Mouse (Mus musculus) heart, adult 18-20 months (tissue): ENCODE data around the gene Olfr420. TPM values are rescaled to one million over a fixed set of nuclear protein-coding genes. Genes with fewer than 3 reads are reported as not detected.

Experiments
- DNase-seq, 2 experiments: peaks; one replicate each; pipeline ENCODE4 v3.0.0; 2021 to 2022; ENCODE audit warnings: mixed read lengths in 1 of 2
- long read RNA-seq, 2 experiments: library from polyadenylated mRNA; stranded (forward); transcript quantifications; one replicate each; pipeline ENCODE4 v2.0.0; 2021
- total RNA-seq, 2 experiments: library from RNA; stranded (reverse); gene quantifications; 2 replicates each; pipeline ENCODE4 v1.2.3; 2021

Gene Olfr420
- not detected for total RNA-seq
- long read RNA-seq, experiment 1 = 0 reads
- long read RNA-seq, experiment 2 = 0 reads

DNA sequence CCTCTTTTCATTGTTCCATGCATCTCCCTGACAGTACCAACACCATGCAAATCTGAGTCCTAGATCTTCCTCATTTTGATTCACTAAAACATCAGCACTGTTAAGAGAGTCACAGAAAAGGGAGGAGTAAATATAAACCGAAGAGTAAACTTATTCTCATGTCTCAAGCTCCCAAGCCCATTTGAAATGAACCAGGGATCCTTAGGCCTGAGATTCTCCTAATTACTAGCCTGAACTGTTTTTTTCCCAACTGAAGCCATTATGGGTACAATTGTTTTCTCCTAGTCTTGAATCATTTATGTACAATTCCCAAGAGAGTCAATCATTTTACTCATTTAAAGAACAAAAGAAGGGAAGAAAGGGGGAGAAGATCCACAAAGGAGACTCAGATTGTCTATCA lies at the start of gene Olfr420:
Olfr420 (plus strand) TSS at position 301 of the 400 bp plus-strand sequence.
- DNase-seq = no peak

DNA sequence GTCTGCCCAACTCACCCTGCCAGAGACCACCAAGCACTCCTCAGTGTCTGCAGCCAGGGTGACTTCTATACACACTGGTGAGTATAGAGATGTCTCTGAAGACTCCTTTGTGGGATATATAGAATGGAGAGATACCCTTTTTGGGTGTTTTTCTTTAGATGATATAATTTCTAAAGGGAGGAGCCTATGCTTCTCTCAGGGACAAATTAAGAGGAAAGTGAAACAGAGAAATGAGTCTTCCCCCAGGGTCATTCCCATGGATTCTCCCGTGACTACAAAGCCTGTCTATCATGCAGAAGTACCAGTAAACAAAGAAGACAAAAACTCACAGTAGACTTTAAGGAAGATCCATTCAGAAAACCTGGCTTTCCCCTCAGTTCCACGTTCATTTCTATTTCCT lies 34.4 kb upstream of the Olfr420 start, which contains the start of gene Olfr231:
Olfr231 (minus strand) TSS at position 101 of the 400 bp plus-strand sequence.
- no peak for DNase-seq

DNA sequence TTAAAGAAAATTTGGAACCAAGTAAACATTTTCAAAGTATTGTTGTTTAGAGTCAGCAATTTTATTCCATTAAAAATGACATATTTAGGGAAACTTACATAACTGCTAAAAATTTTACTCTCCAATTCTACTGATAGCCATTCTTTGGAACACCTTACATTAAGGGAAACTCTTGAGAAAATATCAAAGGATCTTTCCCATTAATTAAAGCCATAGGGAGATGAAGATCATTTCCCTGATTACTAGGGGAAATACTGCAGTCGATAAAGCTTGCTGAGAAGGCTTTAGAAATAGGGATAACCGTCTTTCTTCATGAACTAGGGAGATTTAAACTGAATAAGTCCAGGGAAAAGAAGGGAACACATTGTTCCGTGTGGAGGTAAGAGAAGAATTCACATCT lies 24.2 kb upstream of the Olfr420 start, which contains the start of gene Olfr424:
Olfr424 (plus strand) TSS at position 301 of the 400 bp plus-strand sequence.
- no peak for DNase-seq

DNA sequence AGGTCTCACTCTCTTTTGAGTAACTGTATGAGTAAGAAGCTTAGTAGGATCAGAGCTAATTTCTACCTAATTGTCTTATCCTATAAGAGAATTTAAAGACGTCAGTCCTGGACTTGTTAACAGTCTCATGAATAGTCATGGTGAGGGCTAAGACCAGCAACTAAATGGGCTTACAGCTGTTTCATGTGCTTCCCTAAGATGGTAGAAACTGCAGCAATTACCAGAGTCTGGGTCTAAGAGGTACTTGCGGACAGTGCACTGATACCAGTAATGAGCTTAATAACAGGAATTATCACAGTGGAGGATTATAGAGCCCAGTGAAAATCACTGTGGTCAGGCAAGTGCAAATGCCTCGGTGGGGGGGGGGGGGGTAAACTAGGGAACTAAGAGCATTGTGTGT lies 23.4 kb upstream of the Olfr420 start:
- no peak for DNase-seq

DNA sequence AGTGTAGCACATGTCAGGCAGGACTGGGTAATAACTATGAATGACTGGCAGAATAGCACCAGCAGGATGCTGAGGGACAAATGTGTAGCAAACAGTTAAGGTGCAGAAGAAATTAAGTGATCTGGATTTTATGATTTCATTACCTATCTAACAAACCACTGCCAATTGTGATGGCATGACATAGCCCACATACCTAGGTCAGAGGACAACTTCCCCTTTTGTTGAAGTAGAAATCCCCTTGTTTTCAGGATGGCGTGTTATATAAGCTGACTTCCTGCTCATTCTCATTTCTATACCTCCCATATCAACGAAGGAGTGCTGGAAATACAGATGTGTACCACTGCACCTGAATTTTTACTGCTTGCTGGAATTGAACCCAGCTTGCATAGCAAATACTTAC lies 14.0 kb upstream of the Olfr420 start:
- DNase-seq = no peak

DNA sequence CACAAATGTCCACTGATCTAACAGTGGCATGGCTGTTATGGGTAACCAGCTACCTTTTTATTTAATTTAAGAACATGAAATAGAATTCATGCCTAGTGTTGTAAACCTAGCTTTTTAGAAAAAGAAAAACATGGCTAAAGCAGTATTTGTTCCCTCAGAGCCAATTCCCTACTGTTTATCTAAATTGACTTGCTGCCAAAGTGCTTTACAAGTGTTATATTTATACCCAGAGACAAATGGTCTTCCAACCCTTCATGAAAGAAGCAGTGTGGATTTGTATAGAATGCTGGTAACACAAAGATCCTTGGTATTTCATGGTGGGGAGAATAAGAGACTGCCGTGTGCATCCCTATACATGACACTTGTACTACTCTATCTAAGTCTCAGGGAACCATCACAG lies 8.7 kb upstream of the Olfr420 start:
- no peak for DNase-seq

DNA sequence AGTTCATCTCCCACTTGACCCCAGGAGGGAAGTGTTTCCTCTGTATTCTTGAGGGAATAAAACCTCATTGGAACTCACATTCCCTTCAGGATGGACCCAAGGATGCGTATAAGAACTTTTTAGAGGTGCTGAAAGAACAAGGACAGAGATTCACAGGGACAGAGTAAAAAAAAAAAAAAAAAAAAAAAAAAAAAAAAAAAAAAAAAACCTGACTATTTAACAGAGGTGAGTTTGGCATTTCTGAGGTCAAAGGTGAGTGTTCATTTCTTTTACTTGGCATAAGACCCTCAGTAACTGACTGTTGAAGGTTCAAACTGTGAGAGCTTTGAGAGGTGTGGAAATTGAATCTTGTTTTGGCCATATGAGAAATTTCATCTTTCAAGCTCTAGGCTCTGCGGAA lies 6.1 kb upstream of the Olfr420 start:
- no peak for DNase-seq

DNA sequence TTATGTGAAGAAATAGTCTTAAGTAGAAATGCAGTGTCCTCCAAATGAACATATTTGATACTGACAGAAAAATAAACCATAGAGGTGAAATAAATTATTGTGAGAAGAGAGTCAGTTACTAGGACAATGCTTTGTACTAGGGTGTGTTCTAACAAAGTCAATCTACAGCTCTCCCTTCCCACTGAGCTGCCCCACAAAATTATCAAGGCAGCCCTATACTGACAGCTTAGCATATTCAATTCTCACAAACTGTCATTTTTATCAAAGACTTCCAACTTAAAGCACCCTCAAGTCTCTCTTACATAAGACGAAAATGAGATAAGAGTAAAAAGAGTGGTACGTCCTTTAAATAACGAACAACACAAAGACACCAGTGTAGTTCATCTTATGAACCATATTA lies 2.2 kb downstream of the Olfr420 start:
- no peak for DNase-seq

DNA sequence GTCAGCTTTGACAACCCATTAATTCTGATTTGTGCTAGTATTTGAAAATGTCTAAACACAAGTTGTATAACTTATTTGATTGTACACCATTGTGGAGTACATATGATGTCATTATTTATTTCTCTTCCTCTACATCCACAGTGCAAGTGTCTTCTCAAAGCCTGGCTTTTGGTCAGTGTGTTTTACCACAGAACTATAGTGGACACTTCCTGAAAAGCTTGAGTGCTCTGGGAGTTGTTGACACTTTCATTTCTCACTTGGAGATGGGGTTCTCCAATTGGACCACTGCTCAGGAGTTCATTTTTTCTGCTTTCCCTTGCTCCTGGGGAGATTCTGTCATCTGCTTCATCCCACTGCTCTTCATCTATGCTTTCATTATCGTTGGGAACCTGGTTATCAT lies 3.1 kb downstream of the Olfr420 start:
- DNase-seq = no peak

DNA sequence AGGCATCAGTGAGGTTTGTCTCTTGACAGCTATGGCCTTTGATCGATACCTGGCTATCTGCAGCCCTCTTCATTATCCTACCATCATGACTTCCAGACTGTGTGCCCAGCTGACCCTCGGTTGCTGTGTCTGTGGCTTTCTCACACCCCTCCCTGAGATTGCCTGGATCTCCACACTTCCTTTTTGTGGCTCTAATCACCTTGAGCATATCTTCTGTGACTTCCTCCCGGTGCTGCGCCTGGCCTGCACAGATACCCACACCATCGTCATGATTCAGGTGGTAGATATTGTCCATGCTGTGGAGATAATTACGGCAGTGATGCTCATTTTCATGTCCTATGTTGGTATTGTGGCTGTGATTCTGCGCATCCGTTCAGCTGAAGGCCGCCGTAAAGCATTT lies 3.7 kb downstream of the Olfr420 start:
- no peak for DNase-seq

DNA sequence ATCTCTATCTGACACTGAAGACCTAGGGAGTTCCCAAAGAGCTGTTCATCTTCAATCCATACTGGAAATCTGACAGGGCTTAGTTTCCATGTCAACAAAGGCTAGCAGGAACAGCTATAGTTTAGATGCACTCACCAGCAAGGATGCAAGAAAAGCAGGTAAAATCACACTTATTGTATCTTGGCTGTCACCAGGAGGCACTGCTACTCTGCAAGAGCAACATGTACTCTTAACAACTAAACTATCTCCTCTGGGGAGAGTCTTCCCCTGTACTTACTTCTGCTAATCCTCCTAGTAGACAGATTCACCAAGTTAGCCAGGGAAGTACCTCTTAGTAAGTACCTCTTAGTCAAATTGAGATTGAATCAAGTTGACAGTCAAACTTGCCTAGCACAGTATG lies 13.6 kb downstream of the Olfr420 start:
- no peak for DNase-seq

DNA sequence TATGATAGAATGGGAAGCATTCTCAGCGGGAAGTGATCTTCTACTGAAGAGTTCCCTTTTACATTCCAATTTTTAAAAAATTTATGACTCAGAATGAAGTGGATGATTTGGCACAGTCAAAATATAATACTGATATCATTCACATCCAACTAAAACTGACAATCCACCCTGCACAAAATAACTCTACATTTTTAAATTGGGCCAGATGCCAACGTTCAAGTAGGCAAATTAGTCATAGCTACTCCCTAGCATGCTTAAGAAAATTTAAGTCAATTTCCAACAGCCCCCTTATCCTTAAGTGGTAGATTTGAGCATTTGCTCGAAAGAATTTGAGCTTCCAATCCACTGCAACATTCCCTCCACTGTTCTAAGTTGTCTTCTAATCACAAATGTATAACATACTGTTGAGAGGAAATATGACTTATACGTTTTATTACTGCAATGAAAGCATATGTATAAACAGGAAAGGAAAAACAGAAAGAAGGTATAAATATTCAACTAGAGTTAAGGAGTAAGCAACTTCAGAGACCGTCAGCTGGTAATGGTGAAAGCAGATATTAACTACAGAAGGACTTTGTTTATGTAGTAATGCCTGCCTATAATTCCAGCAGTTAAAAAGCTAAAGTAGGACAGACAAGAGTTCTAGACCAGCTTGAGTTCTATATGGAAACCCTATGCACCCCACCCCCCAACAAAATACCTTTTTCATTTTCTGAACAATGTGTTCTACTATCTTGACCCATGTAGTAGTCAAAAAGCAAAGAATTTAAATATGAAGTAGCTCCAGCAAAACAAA lies 15.5 kb downstream of the Olfr420 start:
- DNase-seq = no peak

DNA sequence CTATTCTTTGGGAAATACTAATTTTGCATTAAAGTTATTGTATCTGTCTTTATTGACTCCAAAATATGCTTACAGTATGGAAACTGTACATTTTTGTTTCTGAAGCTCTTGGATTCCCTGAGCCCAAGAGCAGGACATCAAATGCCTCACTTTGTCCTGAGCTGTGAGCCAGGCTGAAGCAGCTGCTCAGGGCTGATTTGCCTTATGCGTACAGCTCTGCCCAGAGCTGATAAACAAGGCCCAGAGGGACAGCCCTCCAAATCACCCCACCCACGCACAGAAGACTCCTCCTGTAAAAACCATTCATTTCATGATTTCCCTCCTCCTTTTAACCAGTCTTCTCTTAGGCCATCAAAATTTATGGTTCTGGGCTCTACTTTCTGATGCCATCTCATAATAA lies 16.1 kb downstream of the Olfr420 start:
- DNase-seq = peak; percentile 47 to 66

DNA sequence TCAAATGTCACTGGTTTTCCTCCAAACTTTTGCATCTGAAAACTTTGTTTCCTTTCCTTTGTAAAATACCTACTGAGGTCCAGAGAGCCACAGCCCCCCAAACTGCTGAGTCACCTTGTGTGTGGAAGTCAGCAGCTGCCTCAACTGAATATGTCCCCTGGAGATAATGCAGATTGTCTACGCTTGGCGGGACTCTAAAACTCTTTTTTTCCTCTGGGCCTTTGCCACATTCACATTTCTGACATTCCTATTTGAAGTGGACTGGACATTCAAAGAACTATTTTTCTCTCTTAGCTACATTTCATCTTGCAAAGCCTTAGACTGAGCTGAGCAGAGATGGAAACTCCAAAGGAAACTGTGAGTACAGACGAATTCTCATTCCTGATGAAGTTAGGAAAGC lies 17.2 kb downstream of the Olfr420 start, which contains the start of gene Spta1:
Spta1 (plus strand) TSS at position 172 of the 400 bp plus-strand sequence.
- DNase-seq = peak; percentile 58 to 60

DNA sequence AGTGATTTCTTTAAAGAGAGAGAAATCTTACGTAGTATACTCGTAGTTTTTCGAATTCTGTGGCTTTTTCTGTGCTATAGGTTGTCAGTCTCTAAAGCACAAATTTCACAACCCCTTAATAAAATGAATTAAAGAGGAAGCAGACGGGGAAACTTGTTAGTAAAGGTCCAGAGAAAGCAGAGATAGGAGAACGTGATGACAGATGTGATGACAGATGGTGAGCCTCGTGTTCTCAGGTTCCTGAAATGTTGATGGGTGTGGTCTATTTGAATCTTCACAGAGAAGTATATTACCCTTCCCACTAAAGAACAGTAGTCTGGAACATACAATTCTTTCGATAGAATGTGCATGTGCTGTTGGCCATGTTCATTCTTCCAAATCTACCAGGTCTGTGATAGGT lies 49.3 kb downstream of the Olfr420 start:
- DNase-seq = no peak

Other genes starting within 250 kb of the Olfr420 start
- gene Ifi211, start 242.6 kb upstream of the Olfr420 start, total RNA-seq = 1 to 10 TPM; 3.1 to 3.7 TPM
- gene Mndal, start 213.1 kb upstream of the Olfr420 start, total RNA-seq = 10 to 100 TPM; 14.2 to 14.6 TPM
- gene Ifi203, start 213.0 kb upstream of the Olfr420 start, total RNA-seq = 10 to 100 TPM; 12.8 to 13.3 TPM
- gene Ifi202b, start 172.9 kb upstream of the Olfr420 start, total RNA-seq = not detected
- gene Ifi205, start 123.8 kb upstream of the Olfr420 start, total RNA-seq = 10 to 100 TPM; 24.8 to 29.1 TPM
- gene Olfr433, start 114.9 kb upstream of the Olfr420 start, total RNA-seq = not detected
- not detected for gene Olfr432, start 106.4 kb upstream of the Olfr420 start, total RNA-seq
- gene Olfr430, start 89.0 kb upstream of the Olfr420 start, total RNA-seq = not detected
- not detected for gene Olfr429, start 71.3 kb upstream of the Olfr420 start, total RNA-seq
- gene Olfr427, start 58.7 kb upstream of the Olfr420 start, total RNA-seq = not detected
- not detected for gene Olfr231, start 34.5 kb upstream of the Olfr420 start, total RNA-seq
- not detected for gene Olfr424, start 24.1 kb upstream of the Olfr420 start, total RNA-seq
- gene Spta1, start 17.1 kb downstream of the Olfr420 start, total RNA-seq = 1 to 10 TPM; 6.9 to 8.2 TPM
- not detected for gene Olfr419, start 96.4 kb downstream of the Olfr420 start, total RNA-seq
- gene Mptx1, start 174.9 kb downstream of the Olfr420 start, total RNA-seq = not detected
- gene Olfr417, start 209.5 kb downstream of the Olfr420 start, total RNA-seq = not detected
- gene Olfr248, start 235.4 kb downstream of the Olfr420 start, total RNA-seq = not detected